Mouse (Mus musculus) adrenal gland, postnatal 14 days (tissue): Measurements from ENCODE around the gene Zcchc10. TPM values are rescaled to one million over a fixed set of nuclear protein-coding genes. Genes with fewer than 3 reads are reported as not detected.
"Not testable (repeated sequence)": the region's sequence is repeated elsewhere in the genome, so short reads cannot be mapped to it uniquely, and the experiment has no call there.

Source experiments
- DNase-seq: peaks from one replicate; pipeline ENCODE4 v3.0.0; 2021; ENCODE audit warnings: mixed read lengths
- long read RNA-seq, 2 experiments: library from polyadenylated mRNA; stranded (forward); transcript quantifications; one replicate each; pipeline ENCODE4 v2.0.0; 2021
- total RNA-seq: library from RNA; stranded (reverse); gene quantifications from 2 replicates; pipeline ENCODE4 v1.2.3, GENCODE M21; 2021

Gene Zcchc10
- total RNA-seq = 10.6 and 11.8 TPM in 2 replicates
- long read RNA-seq, experiment 1, transcript Zcchc10-201 (4 exons, 1,267 nt) = major isoform, 9 of 10 reads
- long read RNA-seq, experiment 1, partial matches to known transcripts = 1 of 10 reads
- long read RNA-seq, experiment 1, other reads (novel, unspliced or antisense) = 0 of 10 reads
- long read RNA-seq, experiment 2, transcript Zcchc10-201 (4 exons, 1,267 nt) = major isoform, 7 of 8 reads
- long read RNA-seq, experiment 2, partial matches to known transcripts = 1 of 8 reads
- long read RNA-seq, experiment 2, other reads (novel, unspliced or antisense) = 0 of 8 reads

DNA sequence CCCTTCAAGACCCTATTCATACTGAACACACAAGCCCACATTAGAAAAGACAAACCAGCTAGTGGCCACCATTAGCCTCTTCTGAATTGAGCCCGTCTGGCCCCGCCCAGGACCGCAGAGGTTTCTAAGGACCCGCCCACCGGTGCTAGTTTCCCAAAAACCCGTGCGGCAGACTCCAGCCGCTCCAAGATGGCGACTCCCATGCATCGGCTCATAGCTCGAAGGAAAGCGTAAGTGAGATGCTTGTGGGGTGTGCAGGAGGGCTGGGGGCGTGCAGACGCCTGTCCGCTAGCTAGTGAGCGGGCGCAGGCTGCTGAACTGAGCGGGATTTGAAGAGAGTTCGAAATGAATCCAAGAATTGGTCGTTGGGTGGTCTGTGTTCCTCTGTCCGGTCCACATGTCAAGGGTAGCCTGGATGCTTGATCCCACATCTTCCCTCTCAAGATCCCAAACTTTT, at the start of gene Zcchc10:
Gene Zcchc10, plus strand, starts transcription at position 168 of the 457 bp plus-strand sequence.
- peak; percentile 94 for DNase-seq

DNA sequence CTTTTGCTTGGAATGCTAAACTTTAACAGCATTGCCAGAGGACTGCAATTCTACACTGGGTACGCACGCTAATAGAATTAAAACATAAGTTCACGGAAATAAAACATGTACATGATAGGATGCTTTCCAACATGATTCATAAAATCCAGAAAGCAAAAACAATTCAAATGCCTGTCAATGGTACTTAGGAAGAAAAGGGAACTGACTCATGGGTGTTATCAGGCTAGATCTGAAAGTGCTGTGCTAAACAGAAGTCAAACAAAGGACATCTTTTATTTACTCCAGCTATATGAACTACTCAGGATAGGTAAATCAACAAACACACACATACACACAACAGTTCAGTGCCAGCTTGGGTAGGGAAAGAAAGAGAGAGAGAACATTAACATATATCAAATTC, 49.1 kb upstream of the Zcchc10 start:
- DNase-seq = no peak

GRCm38 (mm10) chr11:53278411-53278810, 46.1 kb upstream of the Zcchc10 start:
- DNase-seq = no peak

DNA sequence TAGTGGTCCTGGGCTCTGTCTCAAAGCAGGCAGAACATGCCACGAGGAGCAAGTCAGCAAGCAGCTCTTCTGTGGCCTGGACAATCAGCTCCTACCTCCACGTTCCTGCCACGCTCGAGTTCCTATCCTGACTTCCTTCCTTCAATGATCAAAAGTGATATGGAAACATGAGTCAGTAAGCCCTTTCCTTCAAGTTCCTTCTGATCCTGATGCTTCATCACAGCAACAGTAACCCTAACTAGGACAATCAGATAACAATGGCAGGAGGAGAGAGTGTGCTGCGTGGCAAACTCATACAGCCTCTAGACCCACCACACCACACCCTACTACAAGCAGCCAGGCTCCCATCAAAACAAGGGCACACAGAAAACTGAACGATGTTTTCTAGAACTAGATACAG, 38.6 kb upstream of the Zcchc10 start:
- DNase-seq = no peak

DNA sequence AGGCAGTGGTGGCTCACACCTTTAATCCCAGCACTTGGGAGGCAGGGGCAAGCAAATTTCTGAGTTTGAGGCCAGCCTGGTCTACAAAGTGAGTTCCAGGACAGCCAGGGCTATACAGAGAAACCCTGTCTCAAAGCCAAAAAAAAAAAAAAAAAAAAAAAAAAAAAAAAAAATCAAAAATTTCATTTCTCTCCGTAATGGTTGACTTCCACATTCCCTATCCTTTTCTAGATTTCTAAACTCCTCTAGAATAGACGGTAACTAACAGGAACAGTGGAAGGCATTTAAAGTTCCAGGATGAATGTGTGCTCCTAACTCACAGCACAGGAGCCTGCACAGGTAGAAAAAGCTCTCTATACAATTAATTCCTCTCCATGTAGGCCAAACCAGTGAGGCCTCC, 34.3 kb upstream of the Zcchc10 start:
- DNase-seq = not testable (repeated sequence)

- DNase-seq = no peak
Measured at GRCm38 (mm10) chr11:53290871-53291270, 33.6 kb upstream of the Zcchc10 start.

DNA sequence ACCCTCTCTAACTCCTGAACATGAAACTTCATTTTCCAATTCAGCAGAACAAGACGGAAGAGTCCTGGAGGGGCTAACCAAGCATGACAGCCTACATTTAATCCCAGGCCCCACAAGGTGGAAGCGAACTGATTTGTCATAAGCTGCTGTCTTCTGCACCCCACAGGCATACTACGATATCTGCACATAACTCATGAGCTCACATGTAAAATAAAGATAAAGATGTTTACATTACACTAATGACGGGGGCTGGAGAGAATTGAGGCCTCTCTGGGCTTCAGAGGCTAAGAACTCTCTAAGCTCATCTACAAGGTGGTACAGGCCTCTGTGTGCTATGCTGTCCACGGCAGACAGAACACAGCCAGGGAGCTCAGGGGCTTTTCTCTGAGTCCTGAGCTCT, 30.0 kb upstream of the Zcchc10 start:
- DNase-seq = no peak

- DNase-seq = no peak
Measured at GRCm38 (mm10) chr11:53296880-53297279, 27.6 kb upstream of the Zcchc10 start.

- DNase-seq = no peak
Measured at GRCm38 (mm10) chr11:53297947-53298860, 26.3 kb upstream of the Zcchc10 start.

DNA sequence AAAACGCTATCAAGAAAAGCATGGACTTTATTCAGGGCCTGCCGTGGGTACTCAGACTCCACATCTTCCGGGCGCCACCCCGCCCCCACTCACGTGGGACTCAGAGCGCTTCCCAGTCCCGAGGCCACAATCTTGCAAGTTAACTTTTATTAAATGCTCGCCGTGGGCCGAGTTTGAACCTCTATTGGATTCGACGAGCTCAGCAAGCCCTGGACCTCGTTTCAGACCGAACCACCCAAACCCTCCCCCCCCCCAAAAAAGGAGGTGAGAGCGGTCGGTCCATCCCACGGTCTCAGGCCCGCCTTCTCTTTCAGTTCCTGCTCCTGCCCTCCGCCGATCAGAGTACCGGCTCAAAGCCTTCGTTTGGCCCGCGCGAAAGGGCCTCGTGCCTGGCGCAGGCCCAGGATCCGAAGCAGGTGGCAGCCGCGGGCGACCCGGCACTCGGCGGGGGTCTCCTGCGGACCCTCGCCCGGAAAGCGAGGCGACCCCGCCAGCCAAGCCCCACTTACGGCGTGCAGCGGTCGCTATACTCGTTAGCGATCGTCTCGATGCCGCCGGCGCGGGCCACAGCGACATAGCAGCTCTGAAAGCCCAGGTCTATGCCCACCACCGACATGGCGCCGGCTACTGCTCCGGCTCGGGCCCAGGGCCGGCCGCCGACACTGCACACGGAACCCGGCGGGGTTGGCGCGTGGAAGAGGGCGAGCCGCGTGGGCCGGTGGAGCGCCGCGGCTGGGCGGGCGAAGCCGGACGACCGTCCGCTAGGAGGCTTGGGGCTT, 24.7 kb upstream of the Zcchc10 start:
- DNase-seq = peak; percentile 81

DNA sequence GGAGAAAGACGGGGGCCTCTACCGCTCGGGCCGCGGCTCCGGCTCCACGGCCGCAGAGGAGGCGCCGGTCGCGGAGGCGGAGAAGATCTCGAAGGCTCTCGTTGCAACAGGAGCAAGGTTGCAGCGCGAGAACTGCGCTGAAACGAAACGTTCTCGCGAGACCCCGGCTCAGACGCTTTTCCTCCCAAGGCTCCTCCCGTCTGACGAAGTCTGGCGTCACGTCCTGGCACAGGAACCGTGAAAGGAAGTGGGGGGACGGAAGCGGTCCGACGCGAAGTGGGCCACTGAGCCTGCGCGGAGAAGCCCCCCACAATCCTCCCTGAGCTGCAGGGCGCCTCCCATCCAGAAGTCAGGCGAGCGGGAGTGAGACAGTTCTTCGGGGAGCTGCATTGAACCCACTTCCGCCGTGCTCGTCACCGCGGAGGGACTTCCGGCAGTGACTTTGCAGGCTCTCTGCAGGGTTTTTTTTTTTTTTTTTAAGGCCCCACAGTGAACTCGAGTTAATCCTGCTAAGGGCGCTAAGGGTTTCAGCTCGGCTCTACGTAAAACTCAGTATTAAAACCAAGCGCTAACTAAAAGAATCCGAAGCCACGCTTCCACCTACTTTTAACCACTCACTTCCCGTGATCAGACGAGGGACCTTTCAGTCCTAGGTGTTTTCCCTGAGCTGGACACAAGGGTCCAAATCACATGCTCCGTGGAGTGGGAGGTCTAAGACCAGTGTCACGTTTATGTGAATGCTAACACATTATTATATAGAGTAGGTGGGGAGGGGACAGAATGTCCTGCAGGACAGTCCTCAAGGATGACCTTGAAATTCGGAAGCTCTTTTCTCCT, 23.9 kb upstream of the Zcchc10 start, which contains the start of gene Hspa4:
Gene Hspa4, minus strand, starts transcription at position 128 of the 837 bp plus-strand sequence.
- peak; percentile 99 for DNase-seq

DNA sequence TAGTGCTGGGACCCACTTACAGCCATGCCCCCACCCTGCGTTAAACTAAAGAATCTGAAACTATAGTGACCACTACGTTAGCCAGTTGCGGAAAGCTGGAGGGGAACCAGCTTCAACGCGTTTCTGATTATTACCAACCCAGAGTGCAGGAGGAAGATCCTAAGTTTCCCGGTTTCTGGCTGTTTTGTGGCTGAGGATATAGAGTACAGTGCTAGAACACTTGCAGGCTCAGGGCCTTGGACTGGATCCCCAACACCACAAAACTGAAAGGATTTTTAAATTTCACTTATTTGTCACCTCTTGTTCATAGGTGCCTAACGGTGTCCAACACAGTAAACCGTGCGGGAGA, 23.3 kb upstream of the Zcchc10 start:
- DNase-seq = no peak

DNA sequence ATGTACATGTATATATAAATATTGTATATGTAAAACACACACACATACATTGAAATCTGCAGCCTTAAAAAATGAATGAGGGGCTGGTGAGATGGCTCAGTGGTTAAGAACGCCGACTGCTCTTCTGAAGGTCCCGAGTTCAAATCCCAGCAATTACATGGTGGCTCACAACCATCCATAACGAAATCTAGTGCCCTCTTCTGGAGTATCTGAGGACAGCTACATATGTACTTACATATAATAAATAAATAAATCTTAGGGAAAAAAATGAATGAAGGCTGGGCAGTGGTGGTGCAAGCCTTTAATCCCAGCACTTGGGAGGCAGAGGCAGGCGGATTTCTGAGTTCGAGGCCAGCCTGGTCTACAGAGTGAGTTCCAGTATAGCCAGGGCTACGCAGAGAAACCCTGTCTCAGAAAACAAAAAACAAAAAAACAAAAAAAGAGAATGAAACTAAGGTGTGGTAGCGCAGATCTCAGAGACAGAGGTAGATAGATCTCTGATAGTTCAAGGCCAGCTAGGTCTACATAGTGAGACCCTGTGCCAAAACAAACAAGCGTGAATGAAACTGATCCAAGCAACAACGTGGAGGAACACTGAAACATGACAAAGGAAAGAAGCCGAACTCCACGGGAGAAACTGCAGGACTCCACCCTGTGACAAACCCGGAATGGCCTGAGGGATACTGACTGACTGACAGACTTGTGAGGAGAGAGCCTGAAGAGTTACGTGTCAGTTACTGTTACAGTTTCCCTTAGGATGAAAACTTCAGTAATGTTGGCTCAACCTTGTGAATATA, 20.2 kb upstream of the Zcchc10 start:
- DNase-seq = no peak

GRCm38 (mm10) chr11:53306965-53307364, 17.5 kb upstream of the Zcchc10 start:
- DNase-seq = no peak

DNA sequence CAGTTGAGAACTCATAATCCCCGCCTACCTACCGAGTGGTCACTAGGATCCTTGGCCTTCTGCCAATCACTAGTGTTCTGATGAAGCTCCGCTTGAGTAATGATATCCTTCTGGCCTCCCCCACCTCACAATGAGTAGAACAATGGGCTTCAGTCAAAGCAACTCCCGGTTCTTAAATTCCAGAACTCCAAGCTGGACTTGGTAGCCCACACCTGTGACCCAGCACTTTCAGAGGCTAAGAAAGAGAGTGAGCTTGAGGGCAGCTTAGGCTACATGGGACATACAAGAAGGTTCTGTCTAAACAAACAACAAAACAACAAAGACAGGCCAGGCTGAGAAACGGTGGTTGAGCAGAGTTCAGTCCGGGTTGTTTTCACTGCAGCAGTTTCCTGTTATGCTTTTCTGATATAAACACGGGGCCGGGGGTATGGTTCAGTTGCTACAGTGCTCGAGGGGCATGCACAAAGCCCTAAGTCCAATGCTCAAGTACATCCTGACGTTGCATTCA, 16.9 kb upstream of the Zcchc10 start:
- DNase-seq = peak; percentile 62

DNA sequence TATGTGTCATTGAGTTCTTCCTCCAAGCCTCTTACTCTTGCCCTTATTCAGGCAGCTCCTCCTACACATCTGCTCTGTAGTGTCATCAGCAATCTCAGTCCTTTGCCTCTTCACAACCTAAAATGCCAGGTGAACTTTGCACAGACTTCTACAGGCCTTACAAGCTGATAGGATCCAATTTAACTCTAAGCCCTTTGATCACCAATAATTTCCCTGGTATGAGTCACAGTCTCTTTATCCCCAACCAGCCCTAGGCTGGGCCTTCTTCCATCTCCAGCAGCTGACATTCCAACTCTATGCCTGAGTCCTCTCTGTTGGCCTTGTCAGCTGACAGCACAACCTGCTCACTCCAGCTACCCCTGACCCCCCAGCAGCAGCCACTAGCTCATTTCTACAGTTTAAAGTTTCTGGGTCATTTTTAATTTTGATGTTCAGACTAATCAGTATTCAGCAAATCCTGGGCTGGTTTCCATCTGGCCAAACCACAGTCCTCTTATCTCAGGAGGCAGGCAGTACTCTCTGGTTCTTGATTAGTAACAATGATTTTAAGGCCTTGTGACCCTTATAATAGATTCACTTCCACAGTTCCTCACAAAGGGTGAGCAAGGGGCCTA, 16.1 kb upstream of the Zcchc10 start:
- DNase-seq = peak; percentile 54

GRCm38 (mm10) chr11:53308884-53309310, 15.6 kb upstream of the Zcchc10 start:
- peak; percentile 86 for DNase-seq

GRCm38 (mm10) chr11:53311385-53311784, 13.1 kb upstream of the Zcchc10 start:
- no peak for DNase-seq

DNA sequence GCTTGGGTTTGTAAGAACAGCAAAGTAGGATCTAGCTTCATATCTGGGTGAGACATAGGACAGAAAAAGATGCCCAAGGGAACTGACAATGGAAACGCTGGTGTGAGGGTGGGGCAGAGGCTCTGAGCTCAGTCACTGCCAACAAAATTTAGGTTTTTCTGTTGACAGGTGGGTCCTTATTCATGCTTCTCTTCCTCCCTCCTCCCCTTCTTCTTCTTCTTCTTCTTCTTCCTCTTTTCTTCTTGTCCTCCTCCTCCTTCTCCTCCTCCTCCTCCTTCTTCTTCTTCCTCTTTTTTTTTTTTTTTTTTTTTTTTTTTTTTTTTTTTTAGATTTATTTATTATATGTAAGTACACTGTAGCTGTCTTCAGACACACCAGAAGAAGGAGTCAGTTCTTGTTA, 11.7 kb upstream of the Zcchc10 start:
- not testable (repeated sequence) for DNase-seq

DNA sequence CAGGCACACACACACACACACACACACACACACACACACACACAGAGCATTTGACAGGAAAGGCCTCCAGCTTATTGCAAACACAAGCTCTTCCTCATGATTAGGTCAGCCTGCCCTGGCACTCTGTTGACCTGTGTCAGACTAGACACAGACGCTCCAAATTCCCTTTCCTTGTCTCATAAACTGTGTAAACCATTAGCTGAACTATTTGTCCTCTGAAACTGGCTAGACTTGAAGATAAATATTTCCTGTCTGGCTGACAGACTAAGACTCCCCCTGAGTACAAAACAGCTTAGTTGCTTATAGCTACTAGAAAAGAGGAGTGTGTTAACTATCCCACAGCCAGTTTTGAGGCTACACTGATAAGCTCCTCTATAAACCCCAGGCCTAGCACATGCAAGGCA, 9.7 kb upstream of the Zcchc10 start:
- peak; percentile 35 for DNase-seq
